Mouse (Mus musculus) kidney, embryonic 16.5 days (tissue): ENCODE measurements around the gene Lrmda. TPM values are rescaled to one million over a fixed set of nuclear protein-coding genes. Genes with fewer than 3 reads are reported as not detected.
A peak's percentile ranks its signal among the peaks of the same experiment; 100 is the strongest.

ENCODE experiments used
- ATAC-seq: fragments of 200-750 bp; cut with Nextera tagmentation; 2 replicates; pipeline ENCODE4 v1.8.0; 2017; ENCODE audit warnings: moderate TSS enrichment; ENCODE audit not compliant: low FRiP score, low TSS enrichment
- H3K27ac ChIP-seq: fragments of 300-500 bp; sonication (generic); 2 replicates; pipeline ENCODE4 v1.5.1; 2014; ENCODE audit warnings: low read length
- H3K27me3 ChIP-seq: fragments of 300-500 bp; sonication (generic); 2 replicates; pipeline ENCODE4 v1.6.1; 2014; ENCODE audit warnings: low read length, control low read depth, mixed read lengths; ENCODE audit not compliant: insufficient read depth
- H3K36me3 ChIP-seq: fragments of 300-500 bp; sonication (generic); 2 replicates; pipeline ENCODE4 v1.6.1; 2014; ENCODE audit warnings: low read length, control low read depth, mixed read lengths; ENCODE audit not compliant: insufficient read depth
- H3K4me1 ChIP-seq: fragments of 300-500 bp; sonication (generic); 2 replicates; pipeline ENCODE4 v1.6.1; 2014; ENCODE audit warnings: low read length, control low read depth, mixed read lengths; ENCODE audit not compliant: insufficient read depth
- H3K4me2 ChIP-seq: fragments of 300-500 bp; sonication (generic); replicated peaks from 2 replicates; pipeline ENCODE4 v1.6.1; 2014; ENCODE audit warnings: low read depth, low read length
- H3K4me3 ChIP-seq: fragments of 300-500 bp; sonication (generic); 2 replicates; pipeline ENCODE4 v1.5.1; 2014; ENCODE audit warnings: mild to moderate bottlenecking, low read length
- H3K9ac ChIP-seq: fragments of 300-500 bp; sonication (generic); replicated peaks from 2 replicates; pipeline ENCODE4 v1.6.1; 2014; ENCODE audit warnings: low read length
- H3K9me3 ChIP-seq: fragments of 300-500 bp; sonication (generic); 2 replicates; pipeline ENCODE4 v1.6.1; 2016; ENCODE audit warnings: low read length, control low read depth
- WGBS: fragments of 180-500 bp; shearing (Covaris S2); extraction: QIAGEN DNeasy Blood & Tissue Kit; methylation state at CpG from one replicate; pipeline ENCODE4 v1.1.7; 2014; 5-methylcytosine and 5-hydroxymethylcytosine counted together
- polyA plus RNA-seq: library from polyadenylated mRNA; unstranded; fragments of >200 nt; fragmentation: Nextera tagmentation; extraction: Ambion mirVana; gene quantifications from 2 replicates; pipeline ENCODE4 v1.2.1, GENCODE M21; 2015

The Lrmda gene
- polyA plus RNA-seq, 1 experiment from 2014 or later: 0.76 TPM

DNA sequence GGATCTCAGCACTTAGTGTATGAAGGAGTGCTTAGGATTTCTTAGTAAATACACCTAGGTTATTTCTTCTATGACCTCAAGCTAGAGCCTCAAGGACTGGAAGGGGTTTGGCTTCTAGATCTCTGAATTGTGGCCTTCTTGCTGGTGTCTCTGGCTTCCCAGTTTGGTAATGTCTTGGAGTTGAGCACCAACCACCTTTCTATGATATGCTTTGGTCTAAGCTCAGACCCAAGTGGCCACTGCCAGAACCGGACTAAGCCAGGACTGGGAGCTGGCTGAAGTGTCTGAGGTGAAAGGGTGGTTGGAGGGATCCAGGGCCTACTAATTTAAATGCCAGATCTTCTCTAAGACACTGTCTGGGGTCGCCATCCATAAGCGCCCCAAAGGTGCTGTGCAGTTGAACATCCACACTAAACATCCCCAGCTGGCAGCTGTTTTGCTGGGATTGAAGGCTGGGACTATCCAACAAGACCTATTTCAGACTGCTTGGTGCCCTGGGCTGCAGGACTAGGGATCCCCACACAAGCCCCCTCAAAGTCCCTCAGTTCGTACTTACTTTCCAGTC, 27.1 kb upstream of the Lrmda start:
- H3K9me3 ChIP-seq: no peaks in the 10 kb centered on the region
- peak overlapping the region; percentile 90 for H3K4me2 ChIP-seq
- 70% methylated on average over 4 of the region's 4 CpGs for WGBS
- H3K27me3 ChIP-seq: no peaks in the 10 kb centered on the region
- peak overlapping the region; percentile 91 for H3K9ac ChIP-seq
- peaks cover 38% of the 10 kb centered on the region for H3K4me1 ChIP-seq
- ATAC-seq: no peak
- H3K36me3 ChIP-seq: no peaks in the 10 kb centered on the region
- peak overlapping the region; percentile 78 for H3K4me3 ChIP-seq
- H3K27ac ChIP-seq: peak overlapping the region; percentile 98; the same call in 1 of the 2 replicates

DNA sequence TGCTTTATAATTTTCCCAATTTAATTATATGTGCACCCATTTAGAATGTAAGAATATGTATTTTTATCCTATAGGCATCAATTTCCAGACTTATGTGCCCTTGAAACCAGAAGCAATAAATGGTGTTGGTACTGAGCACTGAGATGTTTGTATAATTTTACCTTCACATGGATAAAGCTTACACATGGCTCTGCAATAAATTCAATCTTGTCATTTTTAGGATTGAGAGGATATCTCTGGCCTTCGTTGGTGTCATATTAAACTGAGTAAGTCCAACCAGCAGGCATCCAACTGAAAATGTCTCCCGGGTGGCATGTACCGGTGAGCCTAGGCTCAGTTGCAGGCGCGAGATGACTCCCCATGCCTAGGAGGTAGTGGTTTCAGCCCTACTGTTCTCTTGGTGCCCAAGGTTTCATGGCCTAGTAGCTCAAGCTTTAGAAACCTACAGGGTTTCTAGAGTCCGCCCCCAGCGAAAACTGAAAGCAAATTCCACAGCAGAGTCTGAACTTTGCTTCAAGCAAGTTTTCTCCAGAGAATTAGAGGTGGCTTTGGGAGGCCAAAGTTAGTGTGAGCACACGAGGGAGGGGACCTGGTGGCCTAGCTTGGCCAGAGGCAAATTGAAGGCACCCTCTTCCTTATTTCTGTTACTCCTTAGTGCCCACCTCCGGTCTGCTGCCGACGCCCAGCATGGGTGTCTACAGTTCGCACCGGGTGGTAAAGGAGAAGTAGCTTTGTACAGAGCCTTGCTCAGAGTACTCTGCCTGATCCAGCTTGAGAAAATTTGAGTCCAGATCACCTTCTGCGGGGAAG, 26.1 kb upstream of the Lrmda start:
- H3K4me1 ChIP-seq: peaks cover 38% of the 10 kb centered on the region
- peak overlapping the region; percentile 86 for H3K4me2 ChIP-seq
- ATAC-seq: no peak
- no peaks in the 10 kb centered on the region for H3K27me3 ChIP-seq
- H3K9me3 ChIP-seq: no peaks in the 10 kb centered on the region
- H3K9ac ChIP-seq: peak overlapping the region; percentile 84
- WGBS: 28% methylated on average over 14 of the region's 14 CpGs
- peak overlapping the region; percentile 77 for H3K27ac ChIP-seq
- H3K36me3 ChIP-seq: no peaks in the 10 kb centered on the region
- peak overlapping the region; percentile 78 for H3K4me3 ChIP-seq

DNA sequence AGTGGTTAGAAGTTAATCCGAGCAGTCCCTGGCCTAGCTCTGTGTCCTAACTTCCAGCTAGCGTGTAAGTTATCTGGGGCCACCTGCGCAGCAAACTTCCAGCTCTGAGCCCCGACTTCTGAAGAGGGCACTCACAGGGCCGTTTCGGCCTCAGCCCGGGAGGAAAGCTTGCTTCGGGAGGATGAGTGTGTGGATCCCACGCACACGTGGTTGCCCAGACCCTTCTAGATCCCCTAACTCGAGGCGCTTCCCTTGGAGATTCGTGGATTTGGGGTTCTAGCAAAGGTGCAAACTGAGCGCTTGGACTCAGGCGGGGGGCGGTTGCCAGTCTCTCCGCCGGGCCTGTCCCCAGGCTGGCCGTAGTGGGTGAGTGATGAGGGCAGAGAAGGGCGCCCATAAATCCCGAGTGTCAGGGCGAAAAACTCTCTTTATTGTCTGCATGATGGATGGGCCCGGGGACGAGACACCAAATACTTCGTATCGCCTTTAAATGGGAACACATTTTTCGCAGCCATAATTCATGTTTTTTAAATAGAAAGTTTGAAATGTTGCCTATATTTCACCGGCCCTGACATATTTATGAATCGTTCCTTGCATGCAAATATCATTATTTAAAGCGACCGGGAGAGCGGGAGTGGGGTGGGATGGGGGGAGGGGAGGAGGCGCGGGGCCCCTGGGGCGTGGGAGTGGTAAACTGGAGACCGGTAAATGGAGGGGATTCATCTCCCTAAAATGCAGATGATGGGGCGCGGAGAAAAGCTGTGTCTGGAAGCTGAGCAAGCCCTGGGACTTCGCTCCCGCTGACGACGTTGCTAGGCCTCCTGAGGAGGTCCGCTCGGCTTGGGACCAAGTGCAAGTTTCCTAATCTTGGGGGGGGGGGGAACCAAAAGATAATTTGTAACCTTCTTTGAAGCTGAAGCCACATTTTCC, 25.2 kb upstream of the Lrmda start:
- no peaks in the 10 kb centered on the region for H3K36me3 ChIP-seq
- WGBS: 2% methylated on average over 44 of the region's 44 CpGs
- peaks cover 33% of the 10 kb centered on the region for H3K4me1 ChIP-seq
- peak overlapping the region; percentile 84 for H3K9ac ChIP-seq
- no peak for ATAC-seq
- H3K9me3 ChIP-seq: no peaks in the 10 kb centered on the region
- H3K27me3 ChIP-seq: no peaks in the 10 kb centered on the region
- peak overlapping the region; percentile 86 for H3K4me2 ChIP-seq
- H3K27ac ChIP-seq: peak overlapping the region; percentile 92
- peak overlapping the region; percentile 78 for H3K4me3 ChIP-seq

DNA sequence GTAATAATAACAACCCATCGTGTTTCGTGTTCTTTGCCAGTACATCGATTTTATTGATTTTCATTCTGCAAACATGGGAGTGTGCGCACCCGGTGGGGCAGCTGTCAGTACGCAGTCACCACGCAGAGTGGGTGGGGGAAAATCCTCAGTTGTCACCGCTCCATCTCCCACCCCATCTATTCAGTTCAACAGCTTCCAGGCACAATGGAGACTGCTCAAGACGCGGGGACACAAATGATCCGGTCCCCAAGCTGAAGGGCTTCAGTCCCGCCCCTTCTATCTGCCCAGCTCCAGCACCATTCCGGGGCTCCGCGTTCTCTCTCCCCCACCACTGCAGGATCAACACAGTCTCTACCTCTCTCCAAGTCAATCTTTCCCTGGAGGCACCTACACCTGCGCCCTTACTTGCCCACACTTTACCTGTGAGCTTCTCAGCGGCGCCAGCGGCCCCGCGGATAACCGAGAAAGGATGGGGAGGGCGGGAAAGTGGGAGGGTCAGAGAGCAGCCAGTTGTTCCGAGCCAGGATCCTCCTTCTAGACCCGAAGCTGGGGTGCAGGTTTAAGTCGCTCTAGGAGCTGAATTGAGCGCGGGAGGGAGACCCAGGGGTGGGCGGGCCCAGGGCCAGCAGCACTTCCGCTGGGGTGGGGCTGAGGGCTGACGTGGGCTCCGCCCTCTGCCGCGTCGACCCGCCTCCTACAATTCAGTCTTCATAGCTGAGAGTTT, 24.3 kb upstream of the Lrmda start:
- peak overlapping the region; percentile 78 for H3K4me3 ChIP-seq
- H3K4me1 ChIP-seq: peaks cover 33% of the 10 kb centered on the region
- H3K27me3 ChIP-seq: no peaks in the 10 kb centered on the region
- no peaks in the 10 kb centered on the region for H3K36me3 ChIP-seq
- peak overlapping the region; percentile 86 for H3K4me2 ChIP-seq
- no peaks in the 10 kb centered on the region for H3K9me3 ChIP-seq
- ATAC-seq: peak; percentile 86
- H3K27ac ChIP-seq: peak overlapping the region; percentile 92
- under 1% methylated on average over 35 of the region's 36 CpGs for WGBS
- H3K9ac ChIP-seq: peak overlapping the region; percentile 84

DNA sequence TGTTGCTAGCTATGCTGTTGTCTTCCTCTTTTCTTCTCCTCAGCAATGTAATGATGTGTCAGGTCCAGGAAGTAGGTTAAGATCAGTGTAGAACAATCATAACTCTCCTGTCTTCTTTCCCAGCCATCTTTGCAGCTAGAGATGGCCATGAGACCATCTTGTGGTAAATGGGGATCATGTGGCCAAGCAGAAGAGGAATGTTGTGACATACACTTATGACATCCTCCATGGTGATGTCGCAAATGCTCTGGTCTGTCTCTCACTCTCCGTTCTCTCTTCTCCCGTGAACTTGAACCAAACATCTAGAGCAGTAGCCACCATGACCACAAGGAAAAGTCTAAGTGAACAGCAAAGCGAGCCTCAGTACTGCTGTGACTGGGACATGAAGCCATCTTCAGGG, 19.9 kb upstream of the Lrmda start:
- Histone ChIP-seq H3K9ac (no peak overlapping the region), H3K27ac (no peak overlapping the region), H3K4me2 (no peak overlapping the region), H3K9me3 (no peaks in the 10 kb centered on the region), H3K4me3 (no peak overlapping the region), H3K4me1 (peaks cover 4% of the 10 kb centered on the region), H3K27me3 (no peaks in the 10 kb centered on the region), H3K36me3 (no peaks in the 10 kb centered on the region)
- ATAC-seq: no peak
- 93% methylated on average over 4 of the region's 4 CpGs for WGBS

DNA sequence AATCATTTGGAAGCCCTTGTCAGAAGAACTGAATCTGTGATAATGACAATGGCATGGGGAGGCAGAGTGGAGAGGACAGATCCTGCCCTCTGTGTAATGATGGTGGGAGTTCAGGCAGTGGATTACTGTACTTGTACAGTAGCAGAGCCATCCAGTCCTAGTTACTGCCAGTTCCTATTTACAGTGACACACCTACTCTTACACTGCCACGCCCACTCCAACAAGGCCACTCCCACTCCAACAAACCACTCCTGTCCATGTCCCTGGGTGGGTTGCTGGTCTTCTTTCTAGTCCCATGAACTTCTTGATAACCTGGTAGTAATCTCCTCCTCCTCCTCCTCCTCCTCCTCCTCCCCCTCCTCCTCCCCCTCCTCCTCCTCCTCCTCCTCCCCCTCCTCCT, 16.3 kb upstream of the Lrmda start:
- no peak overlapping the region for H3K4me3 ChIP-seq
- H3K27me3 ChIP-seq: no peaks in the 10 kb centered on the region
- no peak overlapping the region for H3K4me2 ChIP-seq
- H3K27ac ChIP-seq: no peak overlapping the region
- no peaks in the 10 kb centered on the region for H3K9me3 ChIP-seq
- H3K4me1 ChIP-seq: no peaks in the 10 kb centered on the region
- 77% methylated on average over 1 of the region's 1 CpGs for WGBS
- H3K9ac ChIP-seq: no peak overlapping the region
- no peak for ATAC-seq
- H3K36me3 ChIP-seq: no peaks in the 10 kb centered on the region

DNA sequence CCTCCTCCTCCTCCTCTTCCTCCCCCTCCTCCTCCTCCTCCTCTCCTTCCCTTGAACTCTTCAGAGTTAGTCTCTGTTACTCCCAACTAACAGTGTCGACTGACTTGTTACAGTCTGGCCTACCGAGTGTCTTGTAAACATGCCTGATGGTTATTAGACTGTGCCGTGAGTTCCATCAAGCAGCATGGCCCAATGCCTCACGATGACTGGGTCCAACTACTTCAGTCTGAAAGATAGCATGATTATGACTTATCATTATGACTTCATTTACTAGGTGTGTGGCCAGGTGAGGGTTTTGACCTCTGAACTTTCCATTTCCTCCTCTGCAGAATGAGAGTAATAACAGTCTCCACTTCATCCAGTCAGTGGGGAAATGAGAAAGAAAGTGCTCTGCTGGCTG, 15.9 kb upstream of the Lrmda start:
- Histone ChIP-seq H3K4me1 (no peaks in the 10 kb centered on the region), H3K9ac (no peak overlapping the region), H3K4me2 (no peak overlapping the region), H3K4me3 (no peak overlapping the region), H3K27me3 (no peaks in the 10 kb centered on the region), H3K36me3 (no peaks in the 10 kb centered on the region), H3K9me3 (no peaks in the 10 kb centered on the region), H3K27ac (no peak overlapping the region)
- no peak for ATAC-seq
- 70% methylated on average over 4 of the region's 4 CpGs for WGBS

DNA sequence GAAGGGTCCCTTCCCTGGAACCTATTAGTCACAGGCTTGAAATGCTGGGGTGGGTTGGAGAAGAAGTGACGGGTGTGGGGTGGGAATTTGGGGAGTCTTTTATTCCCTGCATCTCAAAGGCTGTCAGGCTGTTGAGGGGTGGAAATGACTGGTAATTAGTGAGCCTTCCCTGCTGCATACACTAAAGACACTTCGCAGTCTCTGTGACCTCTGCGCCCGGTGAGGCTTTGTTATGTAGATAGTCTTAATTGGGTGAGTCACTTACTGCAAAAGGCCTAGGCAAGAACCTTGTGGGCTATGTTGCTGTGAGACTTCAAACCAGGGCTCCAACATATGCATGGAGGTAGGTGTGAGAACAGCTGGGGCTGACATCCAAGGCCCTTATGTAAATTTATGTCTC, 14.6 kb upstream of the Lrmda start:
- Histone ChIP-seq H3K9ac (no peak overlapping the region), H3K27me3 (no peaks in the 10 kb centered on the region), H3K4me3 (no peak overlapping the region), H3K36me3 (no peaks in the 10 kb centered on the region), H3K4me2 (no peak overlapping the region), H3K9me3 (no peaks in the 10 kb centered on the region), H3K27ac (no peak overlapping the region), H3K4me1 (no peaks in the 10 kb centered on the region)
- 57% methylated on average over 4 of the region's 4 CpGs for WGBS
- ATAC-seq: no peak

DNA sequence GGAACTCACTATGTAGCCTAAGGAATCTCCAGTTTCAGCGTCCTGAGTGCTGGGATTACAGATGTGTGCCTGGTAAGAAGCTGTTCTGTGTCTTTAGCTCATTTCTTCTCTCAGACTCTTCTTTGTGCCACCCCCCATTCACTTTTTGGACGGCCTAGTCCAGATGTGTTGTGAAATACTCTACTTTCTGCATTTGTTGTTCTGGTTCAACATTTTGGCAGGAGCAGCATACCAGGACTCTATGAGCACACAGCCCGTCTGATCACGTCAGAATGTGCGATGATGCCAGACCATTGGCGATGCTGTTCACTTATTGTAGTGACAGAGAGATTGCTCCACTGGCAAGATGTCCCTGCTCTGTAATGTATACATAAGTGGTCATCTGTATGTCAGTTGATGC, 12.5 kb upstream of the Lrmda start:
- Histone ChIP-seq H3K4me2 (no peak overlapping the region), H3K9me3 (no peaks in the 10 kb centered on the region), H3K27ac (no peak overlapping the region), H3K27me3 (no peaks in the 10 kb centered on the region), H3K9ac (no peak overlapping the region), H3K4me1 (no peaks in the 10 kb centered on the region), H3K36me3 (no peaks in the 10 kb centered on the region), H3K4me3 (no peak overlapping the region)
- ATAC-seq: no peak
- WGBS: 88% methylated on average over 6 of the region's 6 CpGs
